Mouse (Mus musculus) thymus, postnatal 14 days (tissue): ENCODE measurements around the gene Rpl22.

Experiments
- DNase-seq: peaks from one replicate; pipeline ENCODE4 v3.0.0; 2021

Gene Rpl22

GRCm38 (mm10) chr4:152338419-152339292, 13.1 kb downstream of the Rpl22 start, which contains the start of gene Chd5:
Gene Chd5, plus strand, starts transcription at chr4:152338651.
- no peak for DNase-seq

GRCm38 (mm10) chr4:152339293-152339790, 13.8 kb downstream of the Rpl22 start:
- DNase-seq = no peak

GRCm38 (mm10) chr4:152340584-152341284, 15.2 kb downstream of the Rpl22 start:
- DNase-seq = peak; percentile 44

- DNase-seq = no peak
Measured at GRCm38 (mm10) chr4:152343296-152343695, 17.8 kb downstream of the Rpl22 start.

- no peak for DNase-seq
Measured at GRCm38 (mm10) chr4:152344651-152345050, 19.1 kb downstream of the Rpl22 start.

- DNase-seq = no peak
Measured at GRCm38 (mm10) chr4:152345120-152345889, 19.8 kb downstream of the Rpl22 start.

GRCm38 (mm10) chr4:152349837-152350381, 24.4 kb downstream of the Rpl22 start:
- no peak for DNase-seq

GRCm38 (mm10) chr4:152350722-152351421, 25.3 kb downstream of the Rpl22 start:
- DNase-seq = no peak

- no peak for DNase-seq
Measured at GRCm38 (mm10) chr4:152351422-152352305, 26.1 kb downstream of the Rpl22 start.

- DNase-seq = no peak
Measured at GRCm38 (mm10) chr4:152353886-152354637, 28.5 kb downstream of the Rpl22 start.

- DNase-seq = no peak
Measured at GRCm38 (mm10) chr4:152355672-152356071, 30.1 kb downstream of the Rpl22 start.

GRCm38 (mm10) chr4:152359700-152360099, 34.2 kb downstream of the Rpl22 start:
- DNase-seq = no peak

- DNase-seq = peak; percentile 47
Measured at GRCm38 (mm10) chr4:152360855-152361254, 35.3 kb downstream of the Rpl22 start.

- DNase-seq = no peak
Measured at GRCm38 (mm10) chr4:152362180-152362579, 36.6 kb downstream of the Rpl22 start.

- DNase-seq = no peak
Measured at GRCm38 (mm10) chr4:152365228-152365627, 39.7 kb downstream of the Rpl22 start.

- no peak for DNase-seq
Measured at GRCm38 (mm10) chr4:152382528-152383252, 57.1 kb downstream of the Rpl22 start.
